Mouse (Mus musculus) heart, adult 9 months (tissue): Measurements from ENCODE around the gene Cxcr6.
A peak's percentile ranks its signal among the peaks of the same experiment; 100 is the strongest.
"Not testable (repeated sequence)": the region's sequence is repeated elsewhere in the genome, so short reads cannot be mapped to it uniquely, and the experiment has no call there.

Source experiments
- DNase-seq, 2 experiments: peaks; one replicate each; pipeline ENCODE4 v3.0.0; 2022; ENCODE audit warnings: low spot score in 2 of 2

Gene Cxcr6

GRCm38 (mm10) chr9:123806267-123806666 lies at the start of gene Cxcr6:
Gene Cxcr6, plus strand, starts transcription at chr9:123806475.
- DNase-seq: no peak

DNA sequence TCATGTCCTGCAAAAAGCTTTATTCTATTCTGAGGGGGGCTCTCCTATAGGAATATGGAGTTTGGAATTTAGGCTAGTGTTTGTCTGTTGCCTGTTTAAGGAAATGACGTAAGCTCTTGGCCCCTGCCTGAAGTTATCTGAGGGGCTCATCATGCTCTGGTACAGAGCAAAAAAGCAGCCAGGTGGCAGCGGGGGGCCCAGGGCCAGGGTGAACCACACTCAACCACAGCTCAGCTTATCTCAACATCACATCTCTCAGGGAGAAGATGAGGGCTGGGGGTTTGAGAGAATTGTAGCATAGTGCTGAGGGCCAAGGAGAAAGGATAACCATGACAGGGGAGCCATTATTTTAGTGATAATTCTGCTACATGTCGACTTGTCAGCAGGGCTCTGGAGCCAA lies 49.5 kb upstream of the Cxcr6 start:
- DNase-seq: no peak

DNA sequence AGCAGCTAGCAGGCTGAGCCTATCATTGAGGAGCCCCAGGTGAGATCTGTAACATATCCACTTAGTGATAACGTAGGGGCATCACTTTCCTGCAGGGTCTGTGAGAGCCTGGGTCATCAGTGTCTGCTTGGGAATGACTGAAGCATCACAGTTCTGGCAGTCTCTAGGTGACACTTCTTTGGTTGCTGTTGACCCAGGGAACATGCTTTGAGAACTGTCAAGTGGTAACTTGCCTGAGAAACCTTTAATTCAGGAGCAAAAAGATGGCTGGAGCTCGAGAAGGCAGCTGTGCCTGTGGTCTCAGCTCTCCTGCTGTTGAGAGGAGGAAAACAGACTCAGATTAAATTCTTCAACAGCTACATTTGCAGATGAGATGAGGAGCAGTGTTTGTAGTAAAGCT lies 48.9 kb upstream of the Cxcr6 start:
- no peak for DNase-seq

- DNase-seq: no peak
Observed at GRCm38 (mm10) chr9:123758156-123758555, 48.1 kb upstream of the Cxcr6 start.

- DNase-seq: no peak
Observed at GRCm38 (mm10) chr9:123758645-123759044, 47.6 kb upstream of the Cxcr6 start.

DNA sequence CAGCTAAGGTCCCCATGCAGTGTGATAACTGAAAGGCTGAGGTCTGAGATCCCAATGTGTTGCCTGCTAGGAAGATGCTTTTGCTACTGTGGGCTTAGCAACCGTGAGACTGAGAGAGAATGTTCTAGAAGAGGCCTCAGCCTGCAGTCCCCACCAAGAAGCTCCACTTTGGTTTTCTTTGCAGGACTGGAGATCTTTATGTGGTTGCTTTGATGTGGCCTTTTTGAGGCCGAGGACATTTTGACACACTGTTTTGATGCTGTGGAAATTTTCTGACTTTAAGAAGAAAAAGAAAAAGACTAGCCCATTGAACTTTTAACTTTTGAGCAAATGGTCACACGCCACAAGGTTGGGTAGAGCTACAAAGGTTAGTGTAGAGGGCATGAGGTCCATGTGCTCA lies 45.5 kb upstream of the Cxcr6 start:
- DNase-seq: no peak

GRCm38 (mm10) chr9:123762886-123763285 lies 43.4 kb upstream of the Cxcr6 start:
- DNase-seq: peak; percentile 27 to 46

GRCm38 (mm10) chr9:123763771-123764170 lies 42.5 kb upstream of the Cxcr6 start:
- DNase-seq: no peak

- DNase-seq: no peak
Observed at GRCm38 (mm10) chr9:123766996-123767395, 39.3 kb upstream of the Cxcr6 start.

GRCm38 (mm10) chr9:123768443-123768842 lies 37.8 kb upstream of the Cxcr6 start:
- DNase-seq: no peak

DNA sequence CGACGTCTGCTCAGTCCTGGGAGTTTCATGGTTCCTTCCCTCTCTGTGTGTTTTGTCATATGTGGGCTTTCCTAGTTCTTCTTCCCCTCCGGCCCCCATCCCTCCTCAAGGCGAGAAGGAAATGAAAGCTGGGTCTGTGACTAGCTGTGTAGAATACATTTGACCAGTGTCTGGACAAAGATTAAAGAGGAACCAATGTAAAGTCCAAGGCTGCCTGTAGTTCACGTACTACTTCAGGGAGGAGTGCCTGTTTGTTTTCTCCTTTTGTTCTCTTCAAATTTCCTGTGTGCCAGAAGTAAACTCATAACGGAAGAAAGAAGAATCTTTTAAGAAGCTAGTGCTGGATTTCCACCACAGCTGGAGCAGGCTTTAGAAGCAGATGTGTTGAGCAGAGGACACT lies 36.7 kb upstream of the Cxcr6 start:
- DNase-seq: peak in 1 of 2 experiments; percentile 36

DNA sequence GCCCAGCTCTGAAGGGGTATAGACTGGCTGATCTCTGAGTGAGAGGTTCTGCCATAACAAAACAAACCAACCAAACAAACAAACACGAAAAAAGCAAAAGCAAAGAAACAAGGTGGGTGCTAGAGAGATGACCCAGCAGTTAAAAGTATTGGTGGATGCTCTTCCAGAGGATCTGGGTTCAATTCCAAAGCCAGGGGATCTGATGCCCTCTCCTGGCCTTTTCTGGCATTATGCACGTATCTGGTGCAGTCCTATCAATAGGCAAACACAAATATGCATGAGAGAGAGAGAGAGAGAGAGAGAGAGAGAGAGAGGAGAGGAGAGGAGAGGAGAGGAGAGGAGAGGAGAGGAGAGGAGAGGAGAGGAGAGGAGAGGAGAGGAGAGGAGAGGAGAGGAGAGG lies 33.0 kb upstream of the Cxcr6 start:
- not testable (repeated sequence) for DNase-seq

- DNase-seq: peak in 1 of 2 experiments; percentile 27
Observed at GRCm38 (mm10) chr9:123788855-123789529, 17.3 kb upstream of the Cxcr6 start.

DNA sequence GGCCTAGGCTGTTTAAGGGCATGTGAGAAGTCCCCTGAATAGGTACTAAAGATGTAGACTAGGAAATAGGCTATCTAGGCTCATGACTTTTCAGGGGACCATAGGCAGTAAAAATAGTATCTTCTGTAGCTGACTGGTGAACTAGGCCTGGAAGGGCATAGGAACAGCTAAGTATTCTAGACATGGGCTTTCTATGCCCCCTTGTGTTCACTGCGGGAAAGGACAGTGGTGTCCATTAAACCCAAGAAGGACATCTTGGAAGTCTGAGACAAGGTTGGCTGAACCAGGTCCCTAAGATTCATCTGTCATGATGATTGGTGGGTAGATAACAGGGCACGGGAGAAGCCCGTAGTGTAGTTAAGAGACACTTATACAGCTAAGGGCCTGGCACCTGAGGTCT lies 10.1 kb upstream of the Cxcr6 start:
- peak; percentile 17 to 60 for DNase-seq

DNA sequence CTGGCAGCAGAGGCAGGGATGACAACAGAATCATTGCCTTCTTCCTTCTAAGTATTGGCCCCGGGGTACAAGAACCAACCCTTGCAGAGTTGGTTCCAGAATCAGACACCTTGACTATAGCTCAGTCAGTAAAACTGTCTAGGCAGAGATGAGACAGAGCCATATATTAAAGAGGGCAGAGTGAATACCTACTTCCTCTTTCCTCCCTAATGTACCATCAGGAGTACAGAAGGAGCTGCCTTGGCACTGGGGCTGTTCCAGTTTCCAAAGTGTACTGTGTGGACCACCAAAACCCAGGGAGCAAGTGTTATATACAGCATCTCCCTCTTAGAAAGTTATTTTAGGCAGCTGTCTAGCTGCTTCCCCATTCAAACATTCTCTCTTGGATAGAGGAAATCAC lies 4.7 kb upstream of the Cxcr6 start:
- no peak for DNase-seq

DNA sequence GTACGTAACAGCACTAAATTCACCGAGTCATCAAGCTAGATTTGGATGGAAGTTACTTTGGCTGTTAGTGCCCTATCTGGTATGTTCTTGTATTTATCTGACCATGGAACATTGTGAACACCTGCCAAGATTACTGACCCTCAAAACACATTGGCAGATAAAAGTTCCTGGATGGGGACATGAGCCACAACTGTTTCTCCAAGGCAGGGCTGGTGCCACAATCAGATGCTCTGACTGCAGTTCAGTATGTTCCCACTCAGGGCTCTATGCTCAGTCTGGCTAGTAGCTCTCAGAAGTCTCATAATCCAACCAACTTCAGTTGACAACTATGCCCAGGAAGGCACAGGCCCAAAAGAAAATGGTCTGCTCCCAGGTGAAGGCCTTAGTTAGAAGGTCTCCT lies 3.9 kb upstream of the Cxcr6 start:
- DNase-seq: peak; percentile 12 to 14

- no peak for DNase-seq
Observed at GRCm38 (mm10) chr9:123802896-123803295, 3.4 kb upstream of the Cxcr6 start.

- DNase-seq: no peak
Observed at GRCm38 (mm10) chr9:123805241-123805640, 1.0 kb upstream of the Cxcr6 start.

- DNase-seq: peak; percentile 27 to 38
Observed at GRCm38 (mm10) chr9:123808583-123808982, 2.3 kb downstream of the Cxcr6 start.

- DNase-seq: no peak
Observed at GRCm38 (mm10) chr9:123811831-123812230, 5.6 kb downstream of the Cxcr6 start.

DNA sequence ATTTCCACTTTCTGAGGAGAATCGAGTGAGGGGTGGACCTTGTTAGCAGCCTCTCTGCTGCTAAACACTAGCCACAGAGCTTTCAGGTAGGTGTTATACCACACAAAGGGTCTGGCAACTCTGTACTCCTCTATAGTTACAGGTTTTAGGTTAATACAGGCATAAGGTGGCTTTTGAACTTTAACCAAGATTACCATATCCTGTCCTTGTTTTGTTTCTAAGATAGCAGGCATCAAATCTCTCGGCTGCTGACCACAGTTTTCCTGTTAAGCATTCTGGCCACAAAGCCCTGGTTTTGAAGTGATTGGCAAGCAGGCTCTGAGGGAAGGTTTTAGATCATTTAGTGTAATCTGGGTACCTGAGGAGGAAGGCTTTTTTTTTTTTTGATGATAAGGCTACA lies 8.1 kb downstream of the Cxcr6 start:
- no peak for DNase-seq

DNA sequence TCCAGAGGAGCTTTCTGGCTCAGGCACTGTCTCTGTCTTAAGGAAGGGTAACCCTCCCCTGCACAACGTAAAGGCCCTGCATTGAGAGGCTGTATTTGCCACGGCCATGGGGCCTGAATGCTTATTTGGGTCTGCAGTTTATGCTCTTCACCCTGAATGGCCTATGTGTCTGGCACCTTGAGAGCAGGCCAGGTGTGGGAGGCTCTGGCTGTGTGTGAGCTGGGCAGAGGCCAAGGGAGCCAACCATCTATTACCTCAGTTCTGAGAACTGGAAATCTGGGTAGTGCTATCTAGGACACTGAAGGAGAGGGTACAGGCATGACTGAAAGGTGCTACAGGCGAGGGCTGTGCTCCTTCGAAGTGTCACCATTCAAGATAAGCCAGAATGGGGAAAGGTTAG lies 8.5 kb downstream of the Cxcr6 start:
- DNase-seq: peak; percentile 12 to 14

GRCm38 (mm10) chr9:123815444-123815843 lies 9.2 kb downstream of the Cxcr6 start:
- DNase-seq: peak in 1 of 2 experiments; percentile 38

GRCm38 (mm10) chr9:123815996-123816395 lies 9.7 kb downstream of the Cxcr6 start:
- no peak for DNase-seq
